Mouse (Mus musculus) erythroblast, embryonic 14.5 days (primary cell): Measurements from ENCODE around the gene Fam216a.

Source experiments
- GATA1 ChIP-seq: IDR thresholded peaks from 2 replicates; pipeline ENCODE4 v1.6.1; 2012; ENCODE audit warnings: low read length, inconsistent platforms, mixed read lengths
- TAL1 ChIP-seq: IDR thresholded peaks from 3 replicates; pipeline ENCODE4 v1.6.1; 2012; ENCODE audit warnings: low read length, inconsistent platforms, mixed read lengths

- TF ChIP-seq GATA1 (no peak), TAL1 (no peak)
These were observed 27.7 kb upstream of the Fam216a start for GRCm38 (mm10) chr5:122399871-122400270.
